Mouse (Mus musculus) bone marrow macrophage, adult 2 months (primary cell): ENCODE results near the gene Phldb2.

ENCODE experiments used
- CTCF ChIP-seq: IDR thresholded peaks from 2 replicates; pipeline ENCODE4 v1.5.1; 2012; ENCODE audit warnings: low read depth, mild to moderate bottlenecking, low read length, moderate library complexity
- POLR2A ChIP-seq: IDR thresholded peaks from 2 replicates; pipeline ENCODE4 v1.6.1; 2012; ENCODE audit warnings: mild to moderate bottlenecking, low read depth, low read length, borderline replicate concordance

DNA sequence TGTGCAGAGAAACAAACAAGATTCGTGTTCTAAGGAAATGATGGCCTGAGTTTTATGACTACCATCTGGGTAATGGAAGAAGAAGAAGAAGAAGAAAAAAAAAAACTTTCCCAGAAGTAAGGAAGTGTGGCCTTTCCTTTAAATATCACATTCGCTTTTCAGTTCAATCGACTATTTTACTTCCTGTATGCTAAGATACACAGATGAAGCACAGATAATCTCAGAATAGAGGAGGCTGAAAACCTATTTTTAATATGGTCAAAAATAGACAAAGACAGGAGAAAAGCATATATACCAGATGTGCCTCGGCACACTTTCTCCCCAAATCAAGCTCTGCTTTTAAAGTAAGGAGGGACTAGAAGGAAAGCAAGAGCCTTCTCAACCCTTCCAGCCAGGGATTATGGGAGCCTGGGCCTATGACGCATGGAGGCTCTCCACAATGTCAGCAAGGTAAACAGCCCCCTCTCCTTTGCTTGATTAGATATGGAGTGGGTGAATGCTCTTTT is 158.2 kb downstream of the Phldb2 start:
- TF ChIP-seq CTCF (no peak), POLR2A (no peak)
